Mouse (Mus musculus) right cerebral cortex, postnatal 14 days (tissue): Measurements from ENCODE around the gene Gfi1.

Source experiments
- DNase-seq: peaks from one replicate; pipeline ENCODE4 v3.0.0; 2022

Gfi1 gene

GRCm38 (mm10) chr5:107721638-107722011, 4.2 kb downstream of the Gfi1 start:
- DNase-seq = no peak

GRCm38 (mm10) chr5:107720991-107721637, 4.7 kb downstream of the Gfi1 start:
- peak; percentile 11 for DNase-seq

GRCm38 (mm10) chr5:107720511-107720910, 5.3 kb downstream of the Gfi1 start:
- DNase-seq = no peak

GRCm38 (mm10) chr5:107719786-107720185, 6.0 kb downstream of the Gfi1 start:
- DNase-seq = no peak

- no peak for DNase-seq
Observed at GRCm38 (mm10) chr5:107719209-107719608, 6.6 kb downstream of the Gfi1 start.

GRCm38 (mm10) chr5:107717871-107718361, 7.9 kb downstream of the Gfi1 start:
- no peak for DNase-seq

- no peak for DNase-seq
Observed at GRCm38 (mm10) chr5:107711689-107712088, 14.1 kb downstream of the Gfi1 start.

GRCm38 (mm10) chr5:107708124-107708797, 17.6 kb downstream of the Gfi1 start:
- DNase-seq = no peak

- DNase-seq = no peak
Observed at GRCm38 (mm10) chr5:107706262-107706661, 19.6 kb downstream of the Gfi1 start.

GRCm38 (mm10) chr5:107705756-107706155, 20.1 kb downstream of the Gfi1 start:
- no peak for DNase-seq

GRCm38 (mm10) chr5:107703207-107703763, 22.6 kb downstream of the Gfi1 start:
- no peak for DNase-seq

- DNase-seq = no peak
Observed at GRCm38 (mm10) chr5:107701658-107702057, 24.2 kb downstream of the Gfi1 start.

- no peak for DNase-seq
Observed at GRCm38 (mm10) chr5:107700873-107701272, 25.0 kb downstream of the Gfi1 start.

- no peak for DNase-seq
Observed at GRCm38 (mm10) chr5:107698888-107699287, 26.9 kb downstream of the Gfi1 start.

GRCm38 (mm10) chr5:107695019-107695418, 30.8 kb downstream of the Gfi1 start:
- no peak for DNase-seq

GRCm38 (mm10) chr5:107688499-107688866, 37.4 kb downstream of the Gfi1 start:
- DNase-seq = peak; percentile 5

GRCm38 (mm10) chr5:107687592-107688498, 38.0 kb downstream of the Gfi1 start:
- peak; percentile 70 for DNase-seq

- no peak for DNase-seq
Observed at GRCm38 (mm10) chr5:107687161-107687560, 38.7 kb downstream of the Gfi1 start.

GRCm38 (mm10) chr5:107684380-107684779, 41.5 kb downstream of the Gfi1 start:
- no peak for DNase-seq

- no peak for DNase-seq
Observed at GRCm38 (mm10) chr5:107681300-107681699, 44.5 kb downstream of the Gfi1 start.

GRCm38 (mm10) chr5:107678392-107678791, 47.4 kb downstream of the Gfi1 start:
- DNase-seq = no peak
